Mouse (Mus musculus) thymus, adult 2 months (tissue): ENCODE data around the gene Dennd2a. TPM values are rescaled to one million over a fixed set of nuclear protein-coding genes. Genes with fewer than 3 reads are reported as not detected.

ENCODE experiments used
- DNase-seq: peaks from one replicate; pipeline ENCODE4 v3.0.0; 2021
- H3K27ac ChIP-seq: fragments of 200-500 bp; 2 replicates; pipeline ENCODE4 v1.5.1; 2012; ENCODE audit warnings: low read length, control low read depth; ENCODE audit not compliant: control insufficient read depth, insufficient read depth
- H3K27me3 ChIP-seq: fragments of 200-500 bp; 2 replicates; pipeline ENCODE4 v1.6.1; 2012; ENCODE audit warnings: mild to moderate bottlenecking, low read length, moderate library complexity, mixed read lengths; ENCODE audit not compliant: control insufficient read depth, insufficient read depth
- H3K36me3 ChIP-seq: fragments of 200-500 bp; 2 replicates; pipeline ENCODE4 v1.6.1; 2012; ENCODE audit warnings: mild to moderate bottlenecking, low read length, moderate library complexity; ENCODE audit not compliant: control insufficient read depth, insufficient read depth
- H3K4me1 ChIP-seq: fragments of 200-500 bp; replicated peaks from 2 replicates; pipeline ENCODE4 v1.6.1; 2012; ENCODE audit warnings: low read length; ENCODE audit not compliant: control insufficient read depth, insufficient read depth
- H3K4me3 ChIP-seq: fragments of 200-500 bp; 2 replicates; pipeline ENCODE4 v1.5.1; 2012; ENCODE audit warnings: mild to moderate bottlenecking, low read length, control low read depth, moderate library complexity; ENCODE audit not compliant: control insufficient read depth, insufficient read depth
- CTCF ChIP-seq: fragments of 200-500 bp; IDR thresholded peaks from 2 replicates; pipeline ENCODE4 v1.5.1; 2012; ENCODE audit warnings: mild to moderate bottlenecking, control low read depth, low read length, moderate library complexity, borderline replicate concordance; ENCODE audit not compliant: control insufficient read depth, poor library complexity, insufficient read depth; ENCODE audit errors: extremely low read depth
- POLR2A ChIP-seq: fragments of 200-500 bp; IDR thresholded peaks from 2 replicates; pipeline ENCODE4 v1.6.1; 2012; ENCODE audit warnings: mild to moderate bottlenecking, low read length, control low read depth, moderate library complexity; ENCODE audit not compliant: control insufficient read depth, poor library complexity, insufficient read depth; ENCODE audit errors: extremely low read depth
- WGBS: fragments of 180-500 bp; shearing (Covaris S2); methylation state at CpG from one replicate; pipeline ENCODE4 v1.1.7; 2018; 5-methylcytosine and 5-hydroxymethylcytosine counted together
- polyA plus RNA-seq: library from polyadenylated mRNA; depleted of rRNA; stranded (reverse); fragments of >200 nt; gene quantifications from 2 replicates; pipeline ENCODE4 v1.2.3, GENCODE M21; 2012

The Dennd2a gene
- polyA plus RNA-seq, 1 experiment: 3.2 TPM

DNA sequence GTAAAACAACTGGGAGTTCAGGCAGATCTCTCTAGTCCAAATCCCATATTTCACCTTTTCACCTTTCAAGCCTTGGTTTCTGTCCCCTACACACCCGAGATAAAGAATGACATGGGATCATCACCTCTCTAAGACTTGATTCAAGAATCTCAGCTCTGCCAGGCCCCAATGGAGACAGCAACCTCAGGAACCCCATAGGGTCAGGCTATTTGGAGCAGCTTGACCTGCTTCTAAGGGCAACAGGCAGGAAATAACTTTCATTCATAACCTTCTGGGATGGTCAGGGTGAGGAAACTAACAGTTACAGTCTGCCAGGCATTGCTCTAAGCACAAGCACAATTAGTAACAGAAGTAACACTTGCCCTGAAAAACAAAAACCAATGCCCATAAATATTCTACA lies 21.0 kb downstream of the Dennd2a start:
- 84% methylated on average over 1 of the region's 1 CpGs for WGBS
- DNase-seq: no peak

DNA sequence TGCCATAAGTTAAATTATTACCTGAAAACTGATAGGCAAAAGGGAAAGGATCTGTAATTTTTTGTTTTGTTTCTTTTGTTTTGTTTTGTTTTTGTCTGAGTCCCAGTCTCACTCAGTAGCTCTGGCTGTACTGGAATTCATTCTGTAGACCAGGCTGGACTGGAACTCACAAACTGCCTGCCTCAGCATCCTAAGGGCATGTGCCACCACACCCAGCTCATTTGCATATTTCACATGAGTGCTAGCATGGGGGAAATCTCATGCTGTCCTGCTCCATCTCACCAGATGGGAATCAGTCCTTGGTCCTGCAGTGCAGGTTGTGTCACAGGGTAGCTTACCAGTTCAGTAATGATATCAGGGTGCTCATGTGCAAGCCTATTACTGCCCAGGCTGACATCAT lies 22.7 kb downstream of the Dennd2a start:
- Histone ChIP-seq H3K4me3 (no peak overlapping the region), H3K27ac (no peak overlapping the region), H3K36me3 (no peaks in the 10 kb centered on the region), H3K27me3 (no peaks in the 10 kb centered on the region), H3K4me1 (peaks cover 6% of the 10 kb centered on the region)
- DNase-seq: no peak
- TF ChIP-seq CTCF (no peak), POLR2A (no peak)

More for the DNA sequence above, 21.0 kb downstream of the Dennd2a start:
- H3K36me3 ChIP-seq: no peaks in the 10 kb centered on the region
- H3K4me3 ChIP-seq: no peak overlapping the region
- peaks cover 12% of the 10 kb centered on the region for H3K4me1 ChIP-seq
- no peaks in the 10 kb centered on the region for H3K27me3 ChIP-seq
- TF ChIP-seq POLR2A: no peak
- no peak for TF ChIP-seq CTCF
- no peak overlapping the region for H3K27ac ChIP-seq

DNA sequence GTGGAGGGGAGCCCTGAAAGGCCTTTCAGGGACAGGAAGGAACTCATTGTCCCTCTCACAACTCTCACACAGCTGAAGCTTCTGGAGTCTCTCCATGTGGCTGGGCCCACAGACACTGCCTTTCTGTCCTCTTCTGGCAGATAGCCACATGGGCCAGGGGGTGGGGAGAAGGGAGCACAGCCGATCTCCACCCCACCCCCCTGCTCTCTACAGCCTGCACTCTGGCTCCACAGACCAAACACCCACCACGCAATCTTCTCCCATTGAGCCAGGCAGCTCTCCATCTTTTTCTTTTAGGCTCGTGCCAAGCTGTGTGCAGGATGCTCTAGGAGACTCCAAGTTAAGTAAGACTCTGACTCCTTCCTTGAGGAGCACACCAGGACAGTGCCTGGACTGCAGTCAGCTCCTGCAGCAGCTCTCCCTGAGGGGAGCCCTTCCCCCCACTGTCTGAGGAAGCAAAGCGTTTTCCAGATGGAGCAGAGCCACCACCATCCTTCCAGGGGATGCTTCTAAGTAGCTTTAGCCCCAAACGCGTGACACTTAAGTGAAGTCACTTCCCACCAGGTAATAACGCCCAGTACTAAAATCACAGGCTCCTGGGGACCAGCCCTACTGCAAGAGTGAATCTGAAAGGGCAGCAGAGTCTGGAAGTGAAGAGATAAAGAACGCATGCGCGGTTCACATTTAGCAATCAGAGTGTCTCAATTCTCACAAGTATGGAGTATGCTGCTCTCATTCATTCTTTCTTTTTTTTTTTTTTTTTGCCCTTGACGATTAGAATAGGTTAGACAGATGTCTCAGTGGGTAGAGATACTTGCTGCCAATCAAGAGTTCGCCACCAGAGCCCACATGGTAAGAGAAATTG lies 28.8 kb downstream of the Dennd2a start:
- 90% methylated on average over 12 of the region's 12 CpGs for WGBS
- H3K27ac ChIP-seq: no peak overlapping the region
- H3K4me3 ChIP-seq: no peak overlapping the region
- no peaks in the 10 kb centered on the region for H3K27me3 ChIP-seq
- H3K36me3 ChIP-seq: no peaks in the 10 kb centered on the region
- DNase-seq: no peak
- H3K4me1 ChIP-seq: 0 out of 2 replicates have a peak, but pooled peaks cover 4% of the 10 kb centered on the region
- TF ChIP-seq POLR2A: no peak
- no peak for TF ChIP-seq CTCF

DNA sequence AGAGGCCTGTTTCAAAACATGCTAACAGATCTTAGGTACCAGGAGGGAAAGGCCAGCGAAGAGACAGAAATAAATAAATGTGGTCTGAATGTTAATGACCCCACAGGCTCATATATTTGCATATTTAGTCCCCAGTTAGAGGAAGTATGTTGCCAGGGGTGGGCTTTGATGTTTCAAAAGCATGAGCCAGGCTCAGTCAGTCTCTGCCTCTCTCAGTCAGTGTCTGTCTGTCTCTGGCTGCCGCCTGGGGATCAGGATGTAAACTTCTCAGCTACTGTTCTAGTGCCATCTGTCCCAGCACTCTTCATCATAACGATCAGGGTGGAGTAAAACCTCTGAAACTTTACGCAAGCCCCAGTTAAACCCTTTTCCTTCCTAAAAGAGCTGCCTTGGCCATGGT lies 29.9 kb downstream of the Dennd2a start:
- Histone ChIP-seq H3K27ac (no peak overlapping the region), H3K27me3 (no peaks in the 10 kb centered on the region), H3K4me3 (no peak overlapping the region), H3K36me3 (no peaks in the 10 kb centered on the region), H3K4me1 (peaks cover 5% of the 10 kb centered on the region; the same call in 1 of the 2 replicates)
- DNase-seq: no peak
- WGBS: 57% methylated on average over 4 of the region's 4 CpGs
- no peak for TF ChIP-seq POLR2A
- TF ChIP-seq CTCF: no peak

DNA sequence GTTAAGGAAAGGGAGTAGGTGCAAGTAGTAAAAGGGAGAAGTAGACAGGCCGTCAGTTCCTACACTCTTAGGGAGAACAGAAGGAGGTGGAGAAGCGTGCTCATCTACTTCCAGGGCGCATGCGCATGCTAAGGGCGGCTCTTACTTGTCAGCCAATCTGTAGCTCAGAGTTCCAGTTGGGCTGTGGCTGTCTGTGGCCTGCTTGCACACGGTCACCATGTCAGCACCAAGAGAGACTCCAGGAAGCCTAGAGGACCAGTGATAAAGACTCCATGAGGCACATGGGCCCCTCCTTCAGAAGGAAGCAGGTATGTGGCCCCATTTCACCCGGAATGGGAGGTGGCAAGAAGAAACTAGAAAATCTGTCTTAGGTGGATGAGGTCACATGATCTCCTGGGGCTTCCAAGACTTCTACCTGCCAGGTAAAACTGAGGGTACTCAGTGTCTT lies 30.3 kb downstream of the Dennd2a start:
- TF ChIP-seq POLR2A: no peak
- TF ChIP-seq CTCF: no peak
- Histone ChIP-seq H3K4me1 (peaks cover 10% of the 10 kb centered on the region; the same call in 1 of the 2 replicates), H3K27me3 (no peaks in the 10 kb centered on the region), H3K27ac (no peak overlapping the region), H3K4me3 (no peak overlapping the region), H3K36me3 (no peaks in the 10 kb centered on the region)
- 87% methylated on average over 7 of the region's 7 CpGs for WGBS
- DNase-seq: no peak

DNA sequence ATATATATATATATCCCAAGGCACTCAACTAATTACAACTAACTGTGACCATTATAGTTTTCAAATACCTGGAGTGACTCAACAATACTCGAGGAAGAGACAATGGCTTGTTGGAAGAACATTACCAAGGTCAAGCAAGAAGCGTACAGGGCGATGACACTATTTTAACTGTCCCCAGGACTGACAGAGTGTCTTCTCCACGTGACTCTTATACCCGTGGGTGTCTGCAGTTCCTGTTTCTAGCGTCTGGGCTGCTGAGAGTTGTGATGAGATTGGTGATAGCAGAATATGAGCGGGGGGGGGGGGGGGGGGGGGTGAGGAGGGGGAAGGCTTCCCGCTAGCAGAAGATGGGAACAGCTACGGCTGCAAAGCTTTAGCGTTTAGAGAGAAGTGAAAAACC lies 30.9 kb downstream of the Dennd2a start:
- WGBS: 15% methylated on average over 10 of the region's 10 CpGs
- no peak overlapping the region for H3K4me3 ChIP-seq
- H3K27me3 ChIP-seq: no peaks in the 10 kb centered on the region
- H3K27ac ChIP-seq: no peak overlapping the region
- TF ChIP-seq POLR2A: no peak
- no peak for TF ChIP-seq CTCF
- H3K36me3 ChIP-seq: no peaks in the 10 kb centered on the region
- peaks cover 10% of the 10 kb centered on the region; the same call in 1 of the 2 replicates for H3K4me1 ChIP-seq
- DNase-seq: no peak
